Mouse (Mus musculus): ENCODE results near the gene Sez6l. TPM values are rescaled to one million over a fixed set of nuclear protein-coding genes. Genes with fewer than 3 reads are reported as not detected.

Sez6l gene
- total RNA-seq, 2 experiments from 2014 or later = not detected

DNA sequence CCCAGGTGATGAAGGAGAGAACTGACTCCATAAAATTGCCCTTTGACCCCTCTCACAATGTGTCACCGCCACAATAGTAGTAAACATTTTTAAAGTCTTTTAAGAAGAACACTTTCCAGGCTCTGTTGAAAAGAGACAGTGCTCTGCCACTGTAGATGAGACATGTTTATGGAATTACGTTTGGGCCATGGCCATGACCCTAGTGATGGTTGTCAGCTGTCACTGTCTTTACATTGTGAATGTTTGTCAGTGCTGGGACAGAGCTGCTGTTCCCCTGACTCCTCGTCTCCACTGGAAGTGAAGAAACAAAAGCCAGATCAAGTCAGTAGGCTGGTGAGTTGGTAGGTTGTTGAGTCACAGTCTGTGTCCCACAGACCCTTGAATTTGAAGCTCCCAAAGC is 174.5 kb downstream of the Sez6l start:
- ATAC-seq (replicated peaks; ENCODE audit: low FRiP score, low TSS enrichment, poor library complexity, severe bottlenecking) = no peak

DNA sequence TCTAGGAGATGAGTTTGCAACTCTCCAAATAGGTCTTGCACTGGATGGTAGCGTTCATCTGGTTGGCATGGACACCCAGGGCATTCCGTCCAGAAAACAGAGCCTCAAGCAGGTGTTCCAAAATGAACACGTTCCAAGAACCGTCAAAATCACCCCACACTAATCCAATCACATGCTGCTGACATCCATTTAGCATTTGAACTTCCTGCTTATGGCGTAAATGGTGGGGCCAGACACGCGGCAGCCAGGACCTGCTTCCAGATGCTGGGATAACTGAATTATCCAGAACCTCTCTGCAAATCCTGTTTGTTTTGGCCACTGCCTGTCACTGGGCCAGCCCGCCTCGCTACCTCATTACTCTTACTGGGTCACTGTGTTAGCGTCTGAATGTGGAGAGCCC is 177.7 kb downstream of the Sez6l start:
- no peak for ATAC-seq (replicated peaks; ENCODE audit: low FRiP score, low TSS enrichment, poor library complexity, severe bottlenecking)

DNA sequence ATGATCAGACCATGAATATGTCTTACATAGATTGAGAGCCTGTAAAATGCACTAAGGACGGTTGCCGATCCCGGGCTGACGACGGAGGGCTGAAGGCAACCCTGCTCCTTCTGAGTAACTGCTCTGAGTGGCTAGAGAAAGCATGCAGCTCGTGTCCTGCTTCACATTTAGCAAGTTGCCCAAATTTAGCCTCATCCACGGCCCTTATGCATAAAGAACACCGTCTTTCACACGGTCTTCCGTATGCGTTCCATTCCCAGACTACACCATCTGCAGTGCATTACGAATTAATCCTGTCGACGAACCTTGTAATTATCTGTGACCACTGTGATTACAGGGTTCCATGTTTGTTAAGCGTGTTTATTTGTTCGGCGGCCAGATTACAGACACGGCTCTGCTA is 180.9 kb downstream of the Sez6l start:
- ATAC-seq (replicated peaks; ENCODE audit: low FRiP score, low TSS enrichment, poor library complexity, severe bottlenecking) = no peak

DNA sequence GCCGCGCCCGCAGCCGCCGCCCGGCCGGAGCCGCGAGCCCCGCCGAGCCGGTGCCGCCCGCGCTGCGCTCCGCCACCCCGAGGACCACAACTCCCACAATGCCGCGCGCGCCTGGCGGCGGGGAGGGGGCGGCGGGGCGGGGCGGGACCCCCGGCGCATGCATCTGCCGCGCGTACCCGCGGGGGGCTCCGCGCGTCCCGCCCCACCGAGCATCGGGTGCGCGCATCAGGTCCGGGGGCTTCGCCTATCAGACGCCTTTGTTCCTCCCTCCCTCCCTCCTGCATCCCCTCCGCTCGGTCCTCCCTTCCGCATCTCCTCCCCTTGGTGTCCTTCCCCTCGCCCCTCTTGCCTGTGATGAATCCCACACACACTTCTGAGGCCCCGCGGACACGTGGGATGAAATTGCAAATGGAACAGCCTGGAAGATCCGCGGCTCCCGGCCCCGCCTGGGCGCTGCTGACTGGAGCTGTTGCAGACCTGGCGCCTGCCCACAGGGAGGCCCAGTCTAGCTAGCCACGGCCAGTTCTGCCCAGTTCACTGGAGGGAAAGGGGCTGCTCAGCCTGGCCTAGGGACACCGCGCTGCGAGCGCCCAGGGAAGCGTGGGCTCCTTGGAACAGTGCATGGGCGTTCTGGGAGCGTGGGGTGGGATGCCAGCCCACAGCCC is 182.1 kb downstream of the Sez6l start, which contains the start of gene Asphd2:
Asphd2 (minus strand) TSS at position 88 of the 665 bp plus-strand sequence.
- no peak for ATAC-seq (replicated peaks; ENCODE audit: low FRiP score, low TSS enrichment, poor library complexity, severe bottlenecking)

DNA sequence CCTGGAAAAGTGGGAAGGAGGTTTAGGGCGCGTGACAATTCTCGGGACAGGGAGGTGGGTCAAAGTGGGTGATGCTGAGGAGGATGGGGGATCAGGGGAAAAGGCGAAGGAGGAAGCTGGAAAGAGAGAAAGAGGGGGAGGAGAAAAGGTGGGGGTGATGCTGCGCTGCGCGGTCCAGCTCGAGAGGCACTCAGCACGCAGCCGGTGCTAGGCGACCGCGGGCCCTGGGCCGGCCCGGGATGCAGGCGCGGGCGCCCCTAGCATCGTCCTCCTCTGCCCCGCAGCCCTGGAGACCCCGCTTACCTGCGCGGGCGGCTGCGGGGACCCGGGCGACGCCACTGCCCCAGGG is 182.6 kb downstream of the Sez6l start:
- ATAC-seq (replicated peaks; ENCODE audit: low FRiP score, low TSS enrichment, poor library complexity, severe bottlenecking) = no peak

DNA sequence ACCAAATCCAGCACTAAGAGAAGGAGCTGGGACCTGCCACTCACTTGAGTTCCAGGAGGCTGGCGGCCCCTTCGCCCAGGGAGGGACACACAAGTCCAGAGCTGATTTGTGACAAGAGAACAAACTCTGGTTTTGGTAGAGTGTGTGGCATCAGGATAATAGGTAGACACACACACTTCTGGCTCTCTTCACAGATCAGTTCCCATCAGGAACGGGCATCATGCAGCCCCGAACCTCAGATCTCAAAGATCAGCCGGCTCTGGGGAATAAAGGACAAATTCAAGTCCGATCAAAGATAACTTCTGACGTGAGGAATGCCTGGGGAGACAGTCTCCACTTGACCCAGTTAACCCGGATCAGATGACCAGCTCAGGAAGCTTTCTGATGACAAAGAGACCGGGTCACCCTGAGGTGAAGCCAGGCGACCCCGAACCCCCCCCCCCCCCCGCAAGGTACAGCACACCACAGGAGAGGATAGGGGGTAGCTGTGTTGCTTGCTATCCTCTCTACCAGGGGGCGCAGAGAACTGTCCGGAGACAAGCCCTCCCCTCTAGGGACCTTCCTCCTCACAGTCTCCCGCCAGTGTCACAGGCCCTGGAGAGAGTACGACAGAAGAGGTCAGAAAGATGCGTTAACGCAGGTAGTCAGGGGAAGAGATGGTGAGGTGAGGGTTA is 183.1 kb downstream of the Sez6l start:
- no peak for ATAC-seq (replicated peaks; ENCODE audit: low FRiP score, low TSS enrichment, poor library complexity, severe bottlenecking)

DNA sequence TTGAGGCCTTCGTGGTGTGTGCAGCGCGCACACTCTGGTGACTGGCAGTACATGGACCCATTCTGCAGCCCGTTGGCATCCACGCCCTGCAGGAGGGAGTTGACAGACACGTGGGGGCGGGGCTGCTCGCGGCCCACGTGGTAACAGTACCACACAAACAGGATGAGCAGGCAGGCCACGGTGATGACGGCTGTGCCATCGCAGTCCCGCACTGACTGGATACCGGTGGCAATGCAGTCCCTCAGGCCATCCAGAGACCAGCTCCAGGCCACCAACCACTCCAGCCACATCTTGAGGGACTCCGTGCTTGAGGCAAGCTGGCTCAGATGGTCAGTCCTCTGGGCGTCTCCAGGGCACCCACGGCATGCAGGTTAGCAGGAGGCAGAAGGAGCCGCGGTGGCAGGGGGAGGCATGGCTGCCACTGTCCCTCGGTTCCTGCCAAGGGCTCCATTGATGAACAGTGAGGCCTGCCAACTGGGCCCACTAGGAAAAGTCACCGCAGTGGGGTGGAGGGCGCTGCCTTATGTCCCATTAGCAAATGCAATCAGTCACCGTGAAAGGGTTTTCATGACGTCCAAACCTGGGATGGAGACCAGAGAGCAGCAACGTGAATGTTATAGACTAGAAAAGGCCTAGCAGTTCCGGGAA is 185.2 kb downstream of the Sez6l start:
- ATAC-seq (replicated peaks; ENCODE audit: low FRiP score, low TSS enrichment, poor library complexity, severe bottlenecking) = no peak

DNA sequence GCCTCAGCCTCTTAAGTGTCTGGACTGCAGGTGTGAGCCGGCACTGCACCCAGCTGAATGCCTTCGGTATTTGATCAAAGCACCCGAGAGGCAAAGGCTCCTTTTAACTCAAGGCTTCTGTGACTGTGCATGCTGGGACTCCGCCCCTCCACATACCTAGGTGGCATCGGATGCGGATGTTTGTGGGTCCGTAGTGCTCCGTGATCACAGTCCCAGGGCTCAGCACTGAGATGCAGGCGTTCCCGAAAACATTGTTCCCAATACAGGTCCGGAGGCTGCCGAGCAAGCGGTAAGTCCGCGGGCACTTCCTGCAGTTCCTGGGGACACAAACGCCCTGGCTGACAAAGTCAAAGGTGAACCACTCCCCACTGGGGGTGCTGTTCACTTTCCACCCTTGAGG is 186.0 kb downstream of the Sez6l start:
- ATAC-seq (replicated peaks; ENCODE audit: low FRiP score, low TSS enrichment, poor library complexity, severe bottlenecking) = no peak

DNA sequence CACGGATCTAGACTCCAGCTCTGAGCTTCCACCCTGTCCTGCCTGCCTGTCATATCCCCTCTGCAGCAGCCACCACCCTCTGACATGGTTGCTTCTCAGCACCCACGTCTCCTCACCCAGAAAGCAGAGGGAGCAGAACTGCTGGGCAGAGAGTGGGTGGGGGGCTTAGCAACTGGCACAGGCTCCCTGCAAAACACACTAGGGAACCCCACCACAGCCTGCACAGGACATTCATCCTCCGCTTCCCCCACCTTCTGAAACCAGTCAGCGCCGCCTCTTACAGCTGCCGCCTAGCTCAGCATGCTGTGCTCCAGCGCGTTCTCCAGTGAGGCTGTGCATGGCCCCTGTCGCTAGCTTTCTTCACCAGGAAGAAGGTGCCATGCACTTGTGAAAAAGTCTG is 187.6 kb downstream of the Sez6l start:
- no peak for ATAC-seq (replicated peaks; ENCODE audit: low FRiP score, low TSS enrichment, poor library complexity, severe bottlenecking)

DNA sequence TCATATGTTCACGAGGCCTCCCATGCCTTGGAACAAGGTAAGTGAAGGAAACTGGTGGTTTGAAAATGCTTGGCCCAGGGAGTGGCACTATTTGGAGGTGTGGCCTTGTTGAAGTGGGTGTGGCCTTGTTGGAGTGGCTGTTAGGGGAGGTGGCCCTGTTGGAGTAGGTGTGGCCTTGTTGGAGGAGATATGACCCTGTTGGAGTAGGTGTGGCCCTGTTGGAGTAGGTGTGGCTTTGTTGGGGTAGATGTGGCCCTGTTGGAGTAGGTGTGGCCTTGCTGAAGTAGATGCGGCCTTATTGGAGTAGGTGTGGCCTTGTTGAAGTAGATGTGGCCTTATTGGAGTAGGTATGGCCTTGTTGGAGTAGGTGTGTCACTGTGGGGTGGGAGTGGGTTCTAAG is 191.0 kb downstream of the Sez6l start:
- ATAC-seq (replicated peaks; ENCODE audit: low FRiP score, low TSS enrichment, poor library complexity, severe bottlenecking) = peak; percentile 60

DNA sequence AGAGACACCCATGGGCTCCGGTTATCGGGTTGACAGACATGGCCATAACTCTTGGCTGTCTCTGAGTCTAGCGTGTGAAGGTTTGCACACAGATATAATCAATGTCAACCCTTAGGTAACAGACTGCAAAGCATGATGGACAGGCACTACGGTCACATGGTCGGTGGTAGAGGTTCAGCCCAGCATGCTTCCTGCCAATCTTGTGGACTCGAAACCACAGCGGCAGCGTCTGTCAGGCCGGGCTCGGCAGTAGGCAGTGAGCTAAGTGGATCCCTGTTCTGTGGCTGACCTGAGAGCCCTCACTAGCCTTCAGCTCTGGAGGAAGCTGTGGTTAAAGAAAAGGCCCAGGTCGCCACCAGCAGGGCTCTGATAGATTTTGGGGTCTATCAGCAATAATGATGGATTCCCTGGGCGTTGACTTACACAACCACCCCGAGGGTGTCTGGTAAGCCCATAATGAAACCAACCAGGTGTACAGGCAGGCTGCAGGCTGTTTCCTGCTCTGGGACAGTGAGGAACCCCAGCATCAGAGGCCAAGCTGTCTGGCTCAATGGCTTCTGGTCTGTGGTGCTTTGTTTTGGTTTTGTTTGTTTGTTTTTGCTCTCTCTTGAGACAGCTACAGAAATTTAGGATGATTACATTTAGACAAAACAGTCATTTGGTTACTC is 192.0 kb downstream of the Sez6l start:
- peak; percentile 41 for ATAC-seq (replicated peaks; ENCODE audit: low FRiP score, low TSS enrichment, poor library complexity, severe bottlenecking)

DNA sequence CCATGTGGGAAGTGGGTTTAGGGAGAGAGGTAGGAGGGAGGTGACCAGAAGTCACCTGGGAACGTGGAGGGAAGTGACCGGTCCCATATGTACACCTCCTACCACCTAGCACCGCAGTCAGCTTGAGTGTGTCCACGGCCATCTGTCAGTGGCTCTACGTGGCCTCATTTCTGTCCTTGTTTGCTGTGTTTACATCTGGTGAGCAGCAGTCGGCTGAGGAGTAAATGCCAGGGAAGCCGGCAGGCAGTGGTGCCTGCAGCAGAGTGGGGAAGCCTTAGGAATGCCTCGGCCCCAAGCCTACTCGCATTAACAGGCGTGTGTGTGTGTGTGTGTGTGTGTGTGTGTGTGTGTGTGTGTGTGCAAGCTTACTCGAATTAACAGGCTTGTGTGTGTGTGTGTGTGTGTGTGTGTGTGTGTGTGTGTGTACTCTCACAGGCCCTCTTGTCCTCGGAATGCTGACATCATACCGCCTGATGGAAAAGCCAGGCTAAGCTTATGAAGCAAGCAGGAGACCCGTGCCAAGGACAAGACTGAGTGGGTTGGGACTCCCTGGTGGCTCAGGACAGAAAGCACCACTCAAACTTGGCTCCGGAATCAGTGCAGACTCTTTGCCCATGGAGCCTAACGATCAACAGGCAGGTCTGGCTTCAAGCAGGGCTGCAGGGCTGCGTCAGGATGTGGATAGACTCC is 194.2 kb downstream of the Sez6l start:
- ATAC-seq (replicated peaks; ENCODE audit: low FRiP score, low TSS enrichment, poor library complexity, severe bottlenecking) = no peak

DNA sequence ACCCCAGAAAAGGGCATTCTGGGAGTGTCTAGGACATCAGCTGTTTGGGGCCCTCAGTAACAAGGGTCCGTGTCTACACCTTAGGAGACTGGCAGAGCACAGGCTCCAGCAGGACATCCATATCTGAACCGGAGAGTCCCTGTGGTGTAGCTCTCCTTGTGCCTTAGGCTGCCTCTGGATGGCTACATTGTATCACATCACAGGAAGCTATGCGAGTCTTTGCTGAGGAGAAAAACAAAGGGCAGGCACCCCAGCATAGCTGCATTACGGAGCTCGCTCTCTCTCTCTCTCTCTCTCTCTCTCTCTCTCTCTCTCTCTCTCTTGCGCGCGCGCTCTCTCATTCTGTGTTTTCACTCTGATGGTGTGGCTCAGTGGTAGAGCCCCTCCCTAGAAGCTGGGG is 194.9 kb downstream of the Sez6l start:
- ATAC-seq (replicated peaks; ENCODE audit: low FRiP score, low TSS enrichment, poor library complexity, severe bottlenecking) = no peak

DNA sequence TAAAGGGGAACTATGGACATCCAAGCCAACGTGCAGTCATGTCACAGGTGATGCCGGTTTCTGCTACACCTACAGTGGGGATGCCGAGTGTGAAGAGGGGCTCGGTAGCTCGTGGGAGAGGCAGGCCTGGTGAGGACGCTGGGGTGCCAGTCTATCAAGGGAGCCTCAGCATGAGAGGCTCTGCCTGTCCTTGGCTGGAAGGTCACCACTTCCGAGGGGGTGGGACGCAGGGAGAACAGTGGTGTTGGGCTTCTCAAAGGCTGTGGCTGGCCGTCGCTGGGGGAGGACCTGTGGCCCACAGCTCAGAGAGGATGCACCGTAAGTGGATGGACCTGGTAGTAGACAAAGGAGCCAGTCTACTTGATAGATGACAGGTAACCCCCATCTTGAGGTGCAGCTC is 195.8 kb downstream of the Sez6l start:
- ATAC-seq (replicated peaks; ENCODE audit: low FRiP score, low TSS enrichment, poor library complexity, severe bottlenecking) = no peak

DNA sequence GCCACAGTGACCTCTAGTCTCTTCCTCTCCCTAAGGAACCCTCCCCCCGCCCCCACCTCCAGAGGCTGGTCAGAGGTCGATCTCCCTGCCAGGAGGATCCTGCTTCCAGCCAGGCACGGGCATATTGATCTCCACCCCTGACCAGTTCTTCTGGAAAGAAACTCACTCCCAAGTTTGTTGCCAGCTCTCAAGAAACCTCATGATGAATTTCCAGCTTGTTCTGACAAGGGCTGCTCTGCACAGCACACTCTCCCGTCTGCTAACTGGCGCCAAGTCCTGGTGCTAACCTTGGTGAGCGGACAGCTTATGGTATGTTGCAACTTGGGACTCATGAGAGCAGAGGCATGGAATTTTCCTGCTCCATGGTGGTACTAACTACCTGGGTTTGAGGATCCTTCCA is 198.3 kb downstream of the Sez6l start:
- ATAC-seq (replicated peaks; ENCODE audit: low FRiP score, low TSS enrichment, poor library complexity, severe bottlenecking) = no peak

DNA sequence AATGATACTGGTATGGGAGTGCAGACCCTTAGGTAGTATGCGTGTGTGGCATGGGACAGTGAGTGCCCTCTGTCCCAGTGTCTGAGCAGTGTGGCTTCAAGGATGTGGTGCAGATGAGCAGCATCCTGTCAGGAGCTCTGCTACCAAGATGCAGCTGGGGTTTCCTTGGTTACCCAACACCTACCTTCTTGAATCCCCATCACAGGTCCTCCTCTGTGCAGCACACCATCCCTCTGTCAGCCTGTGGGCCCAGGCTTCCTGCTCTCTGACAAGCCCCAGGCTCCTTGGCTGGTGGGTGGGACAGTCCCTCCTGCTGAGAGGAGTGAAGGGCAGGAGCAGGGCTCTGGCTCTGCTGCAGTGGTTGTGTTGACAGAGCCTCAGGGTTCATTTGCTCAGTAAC is 199.6 kb downstream of the Sez6l start:
- no peak for ATAC-seq (replicated peaks; ENCODE audit: low FRiP score, low TSS enrichment, poor library complexity, severe bottlenecking)

DNA sequence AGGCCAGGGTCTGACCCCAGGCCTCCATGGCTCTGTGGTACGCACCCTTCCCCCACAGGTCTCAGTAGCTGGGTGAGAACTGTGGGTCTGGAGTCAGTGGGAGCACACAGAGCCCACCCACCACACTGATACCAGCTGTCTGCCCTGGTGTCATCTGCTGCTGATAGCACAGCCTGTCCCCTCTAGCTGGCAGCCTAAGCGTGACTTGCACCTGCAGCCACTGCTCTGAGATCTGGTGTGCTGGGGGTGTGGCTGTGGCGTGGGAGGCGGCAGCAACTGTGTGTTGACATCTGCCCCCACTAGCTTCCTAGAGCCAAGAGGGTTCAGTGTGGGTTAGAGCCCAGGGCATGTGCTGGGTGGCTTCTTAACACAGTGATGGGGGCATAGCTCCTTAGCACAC is 200.9 kb downstream of the Sez6l start:
- peak; percentile 58 for ATAC-seq (replicated peaks; ENCODE audit: low FRiP score, low TSS enrichment, poor library complexity, severe bottlenecking)

DNA sequence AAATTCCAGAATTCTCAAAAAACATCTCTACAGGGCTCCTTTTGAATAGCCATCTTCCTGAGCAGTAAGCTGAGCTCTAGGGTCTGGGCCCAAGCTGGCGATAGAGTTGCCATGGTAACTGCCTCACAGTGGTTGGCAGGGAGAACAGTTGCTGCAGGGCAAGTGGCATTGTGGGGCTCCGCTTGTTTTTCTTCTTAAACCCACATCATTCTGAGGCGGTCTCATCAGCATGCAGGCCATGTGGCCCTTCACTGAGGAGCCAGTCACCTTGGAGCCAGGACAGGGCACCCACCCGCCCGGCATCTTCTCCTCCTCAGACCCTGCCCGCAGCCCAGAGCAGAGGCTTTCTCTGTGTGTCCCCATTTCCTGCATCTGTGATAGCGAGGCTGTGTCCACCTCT is 205.1 kb downstream of the Sez6l start:
- ATAC-seq (replicated peaks; ENCODE audit: low FRiP score, low TSS enrichment, poor library complexity, severe bottlenecking) = no peak

DNA sequence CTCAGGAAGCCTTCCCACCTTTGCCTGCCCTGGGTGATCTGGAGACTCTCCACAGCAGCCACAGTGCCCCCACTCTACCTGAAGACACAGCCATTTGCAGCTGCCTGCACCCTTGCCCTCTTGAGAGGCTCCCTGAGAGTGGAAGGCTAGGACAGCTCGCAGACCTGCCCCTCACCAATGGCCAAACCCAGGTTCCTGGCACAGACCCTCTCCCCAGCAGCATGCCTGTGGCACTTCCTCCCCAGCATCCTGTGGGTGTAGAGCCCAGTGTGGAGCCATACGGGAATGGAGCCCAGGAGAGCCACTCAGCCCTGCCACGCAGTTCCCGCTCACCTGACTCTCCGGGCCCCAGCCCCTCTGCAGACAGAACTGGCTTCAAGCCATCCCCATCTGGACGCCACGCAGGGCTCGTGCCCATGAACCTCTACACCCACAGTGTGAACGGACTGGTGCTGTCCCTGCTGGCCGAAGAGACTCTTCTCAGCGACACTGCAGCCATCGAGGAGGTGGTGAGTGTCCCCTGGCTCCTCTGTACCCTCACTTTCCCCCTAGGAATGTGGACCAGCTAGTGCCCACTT is 206.7 kb downstream of the Sez6l start:
- no peak for ATAC-seq (replicated peaks; ENCODE audit: low FRiP score, low TSS enrichment, poor library complexity, severe bottlenecking)

DNA sequence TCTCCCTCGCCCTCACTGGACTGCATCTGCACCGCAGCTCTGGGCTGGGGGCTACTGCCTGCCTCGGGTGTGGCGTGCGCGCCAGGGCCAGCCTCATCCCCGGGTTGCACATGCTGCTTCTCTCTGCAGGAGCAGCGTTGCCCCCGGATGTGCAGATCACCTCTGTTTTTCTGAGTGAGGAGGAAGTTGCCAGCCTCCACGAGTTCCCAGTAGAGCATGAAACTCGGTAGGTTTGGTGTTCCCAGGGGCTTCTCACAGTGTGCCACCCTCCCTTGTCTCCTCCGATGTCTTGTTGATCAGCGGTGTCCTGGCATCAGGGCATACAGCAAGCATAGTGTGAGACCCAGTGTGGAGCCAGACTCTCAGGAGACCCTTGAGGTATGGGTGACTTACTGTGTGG is 207.7 kb downstream of the Sez6l start:
- no peak for ATAC-seq (replicated peaks; ENCODE audit: low FRiP score, low TSS enrichment, poor library complexity, severe bottlenecking)
